Comparison of ENCODE assay signal across 26 mouse cellular contexts in genomic region chr9:57254061-57254460, GRCm38 (mm10). TPM values are rescaled to one million over a fixed set of nuclear protein-coding genes. Genes with fewer than 3 reads are reported as not detected.
DNase-seq lines count a peak whose midpoint lies in the region; ATAC-seq lines count a peak whose summit lies in the region.
"Had no signal": no experiment of that assay in that cellular context is flagged by ENCODE, and none has a peak within 500 bp of the region (broad histone marks: within the 10 kb centered on the region; RNA-seq: fewer than 3 reads in every experiment).

No protein-coding gene starts in this region.

- no peak for ATAC-seq in midbrain, embryonic 15.5 days (replicated peaks)
- ATAC-seq: forebrain, embryonic 15.5 days had no signal

- no peaks in the 10 kb centered on the region for H3K27me3 ChIP-seq in midbrain, embryonic 15.5 days (replicated peaks)
- H3K27me3 ChIP-seq: CH12.LX; embryonic facial prominence, embryonic 15.5 days; forebrain, embryonic 15.5 days; heart, embryonic 13.5 days; hindbrain, embryonic 15.5 days had no signal

- DNase-seq in adrenal gland, postnatal 25 days, result peak; percentile 37
- no peak for DNase-seq in adrenal gland, postnatal 4 days (ENCODE audit: low spot score in 2 of 2)
- peak; percentile 39 for DNase-seq in kidney, postnatal 10 days
- DNase-seq in kidney, postnatal 4 days, result no peak
- peak; percentile 77 for DNase-seq in testis, postnatal 10 days (ENCODE audit: low spot score)
- DNase-seq in testis, postnatal 14 days (ENCODE audit: low spot score), result no peak
- DNase-seq: cerebellum, adult 11 months; cerebellum, adult 8-10 months; cerebellum, postnatal 14 days; embryo, embryonic 11 days; gastrocnemius, postnatal 36 days; heart, postnatal 36 days had no signal

- no peaks in the 10 kb centered on the region for H3K9me3 ChIP-seq in midbrain, embryonic 15.5 days
- H3K9me3 ChIP-seq: embryonic facial prominence, embryonic 15.5 days; forebrain, embryonic 15.5 days; heart, embryonic 13.5 days; hindbrain, embryonic 15.5 days had no signal

- no peak overlapping the region for H3K4me3 ChIP-seq in midbrain, embryonic 15.5 days
- H3K4me3 ChIP-seq: embryonic facial prominence, embryonic 15.5 days; forebrain, embryonic 15.5 days; heart, embryonic 13.5 days; hindbrain, embryonic 15.5 days had no signal

- no peaks in the 10 kb centered on the region for H3K4me1 ChIP-seq in midbrain, embryonic 15.5 days
- H3K4me1 ChIP-seq: forebrain, embryonic 15.5 days; hindbrain, embryonic 15.5 days had no signal

- no peak overlapping the region for H3K4me2 ChIP-seq in midbrain, embryonic 15.5 days
- H3K4me2 ChIP-seq: embryonic facial prominence, embryonic 15.5 days; forebrain, embryonic 15.5 days; heart, embryonic 13.5 days; hindbrain, embryonic 15.5 days had no signal

- H3K36me3 ChIP-seq in midbrain, embryonic 15.5 days (replicated peaks), result no peaks in the 10 kb centered on the region
- H3K36me3 ChIP-seq: forebrain, embryonic 15.5 days; hindbrain, embryonic 15.5 days had no signal

- H3K27ac ChIP-seq in midbrain, embryonic 15.5 days, result no peak overlapping the region
- H3K27ac ChIP-seq: embryonic facial prominence, embryonic 15.5 days; forebrain, embryonic 15.5 days; heart, embryonic 13.5 days; hindbrain, embryonic 15.5 days had no signal

- WGBS in midbrain, embryonic 15.5 days, result 85% methylated on average over 7 of the region's 7 CpGs

- no peak overlapping the region for H3K9ac ChIP-seq in midbrain, embryonic 15.5 days
- H3K9ac ChIP-seq: embryonic facial prominence, embryonic 15.5 days; forebrain, embryonic 15.5 days; heart, embryonic 13.5 days; hindbrain, embryonic 15.5 days had no signal

RNA-seq across cellular contexts. Expression of gene 1700017B05Rik, which starts 8.4 kb away (rescaled TPM):
- 40.7 and 45.1 TPM in 2 replicates for total RNA-seq in adrenal gland, postnatal 25 days (2021)
- total RNA-seq in adrenal gland, postnatal 4 days (2021), result 10 to 100 TPM; 73.3 to 79.1 TPM
- polyA plus RNA-seq in midbrain, embryonic 15.5 days (2015; fragmentation: Nextera tagmentation; extraction: Ambion mirVana), result 4.0 and 4.4 TPM in 2 replicates

RNA-seq across cellular contexts. Expression of gene Trcg1, which starts 17.7 kb away (rescaled TPM):
- not detected in 2 replicates for total RNA-seq in adrenal gland, postnatal 25 days (2021)
- total RNA-seq in adrenal gland, postnatal 4 days (2021), result not detected
- polyA plus RNA-seq in midbrain, embryonic 15.5 days (2015; fragmentation: Nextera tagmentation; extraction: Ambion mirVana), result not detected in 2 replicates
- total RNA-seq: adrenal gland, postnatal 36 days; CH12.LX; common myeloid progenitor, adult 5-6 weeks; gastrocnemius, adult 8-10 months; gastrocnemius, postnatal 36 days; heart, postnatal 36 days had no signal
- polyA plus RNA-seq: brain, embryonic 14.5 days; embryonic facial prominence, embryonic 11.5 days; embryonic facial prominence, embryonic 15.5 days; forebrain, embryonic 11.5 days; forebrain, embryonic 15.5 days; heart, postnatal 0 days; hindbrain, embryonic 11.5 days; hindbrain, embryonic 15.5 days had no signal

Comparison
In these comparisons a context has a peak if more than half of its experiments do, and no peak if none do; other contexts are left out.
1. DNase-seq: peak in adrenal gland, postnatal 25 days (single experiment), kidney, postnatal 10 days (single experiment) and testis, postnatal 10 days (single experiment); none in adrenal gland, postnatal 4 days (0 of 2), kidney, postnatal 4 days (0 of 2) and testis, postnatal 14 days (single experiment).